Mouse (Mus musculus) neural tube, embryonic 12.5 days (tissue): ENCODE data around the gene Tbxa2r. TPM values are rescaled to one million over a fixed set of nuclear protein-coding genes. Genes with fewer than 3 reads are reported as not detected.

Source experiments
- ATAC-seq: fragments of 200-750 bp; cut with Nextera tagmentation; 2 replicates; pipeline ENCODE4 v1.8.0; 2017; ENCODE audit warnings: low read depth, mild to moderate bottlenecking, moderate TSS enrichment, moderate library complexity; ENCODE audit not compliant: low FRiP score
- H3K27ac ChIP-seq: fragments of 300-500 bp; sonication (generic); 2 replicates; pipeline ENCODE4 v1.5.1; 2016
- H3K27me3 ChIP-seq: fragments of 300-500 bp; sonication (generic); replicated peaks from 2 replicates; pipeline ENCODE4 v1.6.1; 2016; ENCODE audit warnings: mild to moderate bottlenecking
- H3K36me3 ChIP-seq: fragments of 300-500 bp; sonication (generic); 2 replicates; pipeline ENCODE4 v1.6.1; 2016; ENCODE audit warnings: mild to moderate bottlenecking
- H3K4me1 ChIP-seq: fragments of 300-500 bp; sonication (generic); 2 replicates; pipeline ENCODE4 v1.6.1; 2016
- H3K4me2 ChIP-seq: fragments of 300-500 bp; sonication (generic); replicated peaks from 2 replicates; pipeline ENCODE4 v1.6.1; 2016; ENCODE audit warnings: mild to moderate bottlenecking
- H3K4me3 ChIP-seq: fragments of 300-500 bp; sonication (generic); 2 replicates; pipeline ENCODE4 v1.5.1; 2016
- H3K9ac ChIP-seq: fragments of 300-500 bp; sonication (generic); 2 replicates; pipeline ENCODE4 v1.6.1; 2016; ENCODE audit warnings: mild to moderate bottlenecking
- H3K9me3 ChIP-seq: fragments of 300-500 bp; sonication (generic); 2 replicates; pipeline ENCODE4 v1.6.1; 2016; ENCODE audit warnings: mild to moderate bottlenecking
- WGBS: fragments of 180-500 bp; shearing (Covaris S2); methylation state at CpG from one replicate; pipeline ENCODE4 v1.1.7; 2016; 5-methylcytosine and 5-hydroxymethylcytosine counted together
- polyA plus RNA-seq: library from polyadenylated mRNA; unstranded; fragments of >200 nt; fragmentation: Nextera tagmentation; extraction: Ambion mirVana; gene quantifications from 2 replicates; pipeline ENCODE4 v1.2.1, GENCODE M21; 2016

The Tbxa2r gene
- polyA plus RNA-seq, 1 experiment from 2014 or later: 3.8 TPM

- WGBS: 76% methylated on average over 9 of the region's 9 CpGs
- peaks cover 3% of the 10 kb centered on the region; the same call in 1 of the 2 replicates for H3K36me3 ChIP-seq
- no peak within 1 kb of the TSS for H3K4me3 ChIP-seq
- H3K4me2 ChIP-seq: peak within 1 kb of the TSS; percentile 5; the same call in 1 of the 2 replicates
- ATAC-seq: no peak
- peaks cover 26% of the 10 kb centered on the region for H3K4me1 ChIP-seq
- H3K27me3 ChIP-seq: peaks cover 18% of the 10 kb centered on the region
- no peak within 1 kb of the TSS for H3K27ac ChIP-seq
- no peaks in the 10 kb centered on the region for H3K9me3 ChIP-seq
- H3K9ac ChIP-seq: no peak within 1 kb of the TSS
Measured at GRCm38 (mm10) chr10:81291511-81292104, 36.9 kb upstream of the Tbxa2r start, which contains the start of gene Tjp3. TSS of gene Tjp3 (minus strand) at chr10:81291581.

- Histone ChIP-seq H3K4me3 (peak within 1 kb of the TSS; percentile 80), H3K27me3 (peaks cover 18% of the 10 kb centered on the region), H3K27ac (peak within 1 kb of the TSS; percentile 72), H3K36me3 (peaks cover 4% of the 10 kb centered on the region; the same call in 1 of the 2 replicates), H3K4me1 (peaks cover 26% of the 10 kb centered on the region), H3K9ac (peak within 1 kb of the TSS; percentile 87), H3K4me2 (peak within 1 kb of the TSS; percentile 86), H3K9me3 (no peaks in the 10 kb centered on the region)
- under 1% methylated on average over 80 of the region's 80 CpGs for WGBS
- ATAC-seq: peak; percentile 94
Measured at GRCm38 (mm10) chr10:81292554-81293333, 35.8 kb upstream of the Tbxa2r start, which contains the start of gene Pip5k1c. TSS of gene Pip5k1c (plus strand) at chr10:81292963.

GRCm38 (mm10) chr10:81293334-81294030 lies 35.0 kb upstream of the Tbxa2r start:
- Histone ChIP-seq H3K36me3 (peaks cover 4% of the 10 kb centered on the region; the same call in 1 of the 2 replicates), H3K9ac (peak overlapping the region; percentile 87), H3K27ac (peak overlapping the region; percentile 72; the same call in 1 of the 2 replicates), H3K4me1 (peaks cover 26% of the 10 kb centered on the region), H3K4me3 (peak overlapping the region; percentile 80), H3K4me2 (peak overlapping the region; percentile 86), H3K9me3 (no peaks in the 10 kb centered on the region), H3K27me3 (peaks cover 18% of the 10 kb centered on the region)
- ATAC-seq: peak; percentile 4; the same call in 1 of the 2 replicates
- WGBS: 4% methylated on average over 25 of the region's 25 CpGs

- Histone ChIP-seq H3K4me3 (peak overlapping the region; percentile 80), H3K9ac (peak overlapping the region; percentile 87; the same call in 1 of the 2 replicates), H3K4me1 (peaks cover 26% of the 10 kb centered on the region), H3K27ac (no peak overlapping the region), H3K9me3 (no peaks in the 10 kb centered on the region), H3K27me3 (peaks cover 18% of the 10 kb centered on the region), H3K4me2 (peak overlapping the region; percentile 86), H3K36me3 (peaks cover 4% of the 10 kb centered on the region; the same call in 1 of the 2 replicates)
- WGBS: 44% methylated on average over 8 of the region's 8 CpGs
- ATAC-seq: no peak
Measured at GRCm38 (mm10) chr10:81294442-81294841, 34.1 kb upstream of the Tbxa2r start.

GRCm38 (mm10) chr10:81295185-81295584 lies 33.3 kb upstream of the Tbxa2r start:
- 90% methylated on average over 6 of the region's 6 CpGs for WGBS
- H3K4me3 ChIP-seq: no peak overlapping the region
- peak overlapping the region; percentile 87; the same call in 1 of the 2 replicates for H3K9ac ChIP-seq
- H3K27ac ChIP-seq: no peak overlapping the region
- H3K4me1 ChIP-seq: peaks cover 26% of the 10 kb centered on the region
- ATAC-seq: no peak
- no peaks in the 10 kb centered on the region for H3K9me3 ChIP-seq
- H3K27me3 ChIP-seq: peaks cover 13% of the 10 kb centered on the region
- peaks cover 4% of the 10 kb centered on the region; the same call in 1 of the 2 replicates for H3K36me3 ChIP-seq
- H3K4me2 ChIP-seq: peak overlapping the region; percentile 86

GRCm38 (mm10) chr10:81297246-81297645 lies 31.3 kb upstream of the Tbxa2r start:
- H3K27me3 ChIP-seq: no peaks in the 10 kb centered on the region
- H3K9ac ChIP-seq: no peak overlapping the region
- no peak overlapping the region; the same call in 1 of the 2 replicates for H3K27ac ChIP-seq
- peaks cover 4% of the 10 kb centered on the region; the same call in 1 of the 2 replicates for H3K36me3 ChIP-seq
- 0 out of 2 replicates have a peak overlapping the region, but pooled peaks have one; percentile 5 for H3K4me2 ChIP-seq
- WGBS: 84% methylated on average over 6 of the region's 6 CpGs
- ATAC-seq: no peak
- H3K4me1 ChIP-seq: peaks cover 35% of the 10 kb centered on the region
- no peak overlapping the region for H3K4me3 ChIP-seq
- H3K9me3 ChIP-seq: no peaks in the 10 kb centered on the region

GRCm38 (mm10) chr10:81297845-81298244 lies 30.7 kb upstream of the Tbxa2r start:
- H3K27ac ChIP-seq: 0 out of 2 replicates have a peak overlapping the region, but pooled peaks have one; percentile 15

GRCm38 (mm10) chr10:81298369-81299100 lies 30.0 kb upstream of the Tbxa2r start:
- Histone ChIP-seq H3K4me1 (peaks cover 45% of the 10 kb centered on the region), H3K9ac (no peak overlapping the region), H3K9me3 (no peaks in the 10 kb centered on the region), H3K27ac (no peak overlapping the region), H3K27me3 (no peaks in the 10 kb centered on the region), H3K36me3 (peaks cover 4% of the 10 kb centered on the region; the same call in 1 of the 2 replicates), H3K4me2 (no peak overlapping the region), H3K4me3 (no peak overlapping the region)
- 94% methylated on average over 17 of the region's 17 CpGs for WGBS
- ATAC-seq: no peak

More at GRCm38 (mm10) chr10:81297845-81298244, 30.7 kb upstream of the Tbxa2r start:
- no peaks in the 10 kb centered on the region for H3K27me3 ChIP-seq
- peaks cover 4% of the 10 kb centered on the region; the same call in 1 of the 2 replicates for H3K36me3 ChIP-seq
- no peak for ATAC-seq
- H3K9me3 ChIP-seq: no peaks in the 10 kb centered on the region
- no peak overlapping the region for H3K9ac ChIP-seq
- 0 out of 2 replicates have a peak overlapping the region, but pooled peaks have one; percentile 5 for H3K4me2 ChIP-seq
- WGBS: 70% methylated on average over 10 of the region's 10 CpGs
- H3K4me1 ChIP-seq: peaks cover 41% of the 10 kb centered on the region
- H3K4me3 ChIP-seq: no peak overlapping the region

- Histone ChIP-seq H3K4me2 (no peak overlapping the region), H3K27me3 (no peaks in the 10 kb centered on the region), H3K4me3 (no peak overlapping the region), H3K36me3 (peaks cover 4% of the 10 kb centered on the region; the same call in 1 of the 2 replicates), H3K9ac (no peak overlapping the region), H3K4me1 (peaks cover 40% of the 10 kb centered on the region), H3K9me3 (no peaks in the 10 kb centered on the region), H3K27ac (no peak overlapping the region)
- 92% methylated on average over 14 of the region's 14 CpGs for WGBS
- ATAC-seq: no peak
Measured at GRCm38 (mm10) chr10:81299585-81300351, 28.8 kb upstream of the Tbxa2r start.

- no peak overlapping the region for H3K4me3 ChIP-seq
- ATAC-seq: no peak
- peaks cover 8% of the 10 kb centered on the region; the same call in 1 of the 2 replicates for H3K36me3 ChIP-seq
- no peaks in the 10 kb centered on the region for H3K27me3 ChIP-seq
- 81% methylated on average over 9 of the region's 9 CpGs for WGBS
- peaks cover 38% of the 10 kb centered on the region for H3K4me1 ChIP-seq
- H3K9me3 ChIP-seq: no peaks in the 10 kb centered on the region
- no peak overlapping the region for H3K27ac ChIP-seq
- no peak overlapping the region for H3K4me2 ChIP-seq
- no peak overlapping the region for H3K9ac ChIP-seq
Measured at GRCm38 (mm10) chr10:81300352-81300907, 28.1 kb upstream of the Tbxa2r start.
